Mouse (Mus musculus) lung, adult 2 months (tissue): ENCODE data around the gene Ptprt.

Experiments
- CTCF ChIP-seq: fragments of 200-500 bp; IDR thresholded peaks from 2 replicates; pipeline ENCODE4 v1.5.1; 2011; ENCODE audit warnings: mild to moderate bottlenecking, low read length, control low read depth; ENCODE audit not compliant: insufficient read depth
- POLR2A ChIP-seq: fragments of 200-500 bp; IDR thresholded peaks from 2 replicates; pipeline ENCODE4 v1.6.1; 2011; ENCODE audit warnings: low read depth, mild to moderate bottlenecking, control low read depth, low read length, borderline replicate concordance; ENCODE audit errors: extremely low read depth

GRCm38 (mm10) chr2:161668302-161668986 is 992.5 kb downstream of the Ptprt start:
- TF ChIP-seq CTCF (no peak), POLR2A (no peak)
